Mouse (Mus musculus): Measurements from ENCODE around the gene Cbx4. TPM values are rescaled to one million over a fixed set of nuclear protein-coding genes. Genes with fewer than 3 reads are reported as not detected.

The Cbx4 gene
- polyA plus RNA-seq, 1 experiment from 2014 or later = 9.8 TPM

- H3K4me3 ChIP-seq (replicated peaks) = peak overlapping the region; percentile 57
- peaks cover 69% of the 10 kb centered on the region for H3K27me3 ChIP-seq
- peak overlapping the region; percentile 65 for H3K9ac ChIP-seq (replicated peaks)
- H3K9me3 ChIP-seq = no peaks in the 10 kb centered on the region
- H3K4me1 ChIP-seq (replicated peaks) = peaks cover 52% of the 10 kb centered on the region
- ATAC-seq (ENCODE audit: insufficient number of reproducible peaks, insufficient read depth, low FRiP score, low TSS enrichment, low read depth) = peak; percentile 30; the same call in 1 of the 2 replicates
- WGBS = under 1% methylated on average over 39 of the region's 42 CpGs
- peak overlapping the region; percentile 59; the same call in 1 of the 2 replicates for H3K27ac ChIP-seq
- H3K4me2 ChIP-seq = peak overlapping the region; percentile 95
- no peaks in the 10 kb centered on the region for H3K36me3 ChIP-seq
Observed at GRCm38 (mm10) chr11:119090961-119091597, 5.1 kb upstream of the Cbx4 start.

DNA sequence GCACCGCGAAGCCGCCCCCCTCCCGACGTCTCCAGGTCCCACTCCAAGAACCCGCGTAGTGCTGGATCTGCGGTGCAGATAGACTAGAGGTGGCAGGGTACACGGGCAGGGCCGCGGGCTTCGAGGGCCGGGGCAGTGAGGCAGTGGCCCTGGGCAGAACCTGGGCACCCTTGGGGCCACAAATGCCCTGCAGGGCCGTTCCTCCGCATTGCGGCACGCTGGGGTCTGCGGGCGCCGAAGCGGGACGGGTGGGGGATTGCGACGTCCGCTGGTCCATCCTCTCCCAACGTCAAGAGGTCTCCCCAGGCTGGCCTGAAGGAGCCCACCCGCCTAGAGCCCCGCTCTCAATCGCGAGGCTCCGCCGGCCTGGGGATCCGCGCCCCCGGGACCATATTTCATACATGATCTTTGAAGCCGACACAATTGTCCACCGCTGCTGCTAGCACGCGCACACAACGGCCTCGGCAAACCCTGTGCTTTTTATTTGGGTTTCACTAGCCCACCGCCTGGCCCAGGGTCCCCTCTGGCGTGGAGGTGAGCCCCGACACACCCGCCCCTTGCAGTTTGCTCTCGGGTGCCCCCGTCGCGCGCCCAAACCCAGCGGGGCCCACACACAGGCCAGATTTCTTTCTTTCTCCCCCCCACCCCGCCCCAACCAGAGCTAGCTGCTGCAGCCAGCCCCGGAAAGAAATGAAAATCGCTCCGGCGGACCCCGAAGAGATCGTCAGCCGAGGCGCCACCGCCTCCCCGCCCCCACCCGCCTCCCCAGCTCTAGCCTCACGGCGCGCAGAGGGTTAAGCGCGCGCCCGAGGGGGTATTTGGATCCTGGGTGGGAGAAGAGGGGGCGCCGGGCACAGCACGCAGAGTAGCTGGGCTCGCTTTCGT is 4.3 kb upstream of the Cbx4 start:
- Histone ChIP-seq H3K4me3 (replicated peaks) (peak overlapping the region; percentile 57), H3K27ac (peak overlapping the region; percentile 59; the same call in 1 of the 2 replicates), H3K4me1 (replicated peaks) (peaks cover 52% of the 10 kb centered on the region), H3K9me3 (no peaks in the 10 kb centered on the region), H3K36me3 (no peaks in the 10 kb centered on the region), H3K9ac (replicated peaks) (peak overlapping the region; percentile 65), H3K4me2 (peak overlapping the region; percentile 95), H3K27me3 (peaks cover 64% of the 10 kb centered on the region)
- WGBS = under 1% methylated on average over 67 of the region's 75 CpGs
- no peak for ATAC-seq (ENCODE audit: insufficient number of reproducible peaks, insufficient read depth, low FRiP score, low TSS enrichment, low read depth)

GRCm38 (mm10) chr11:119089235-119090075 is 3.4 kb upstream of the Cbx4 start:
- H3K9ac ChIP-seq (replicated peaks) = peak overlapping the region; percentile 65
- no peak for ATAC-seq (ENCODE audit: insufficient number of reproducible peaks, insufficient read depth, low FRiP score, low TSS enrichment, low read depth)
- H3K9me3 ChIP-seq = no peaks in the 10 kb centered on the region
- peaks cover 57% of the 10 kb centered on the region for H3K27me3 ChIP-seq
- under 1% methylated on average over 41 of the region's 41 CpGs for WGBS
- peak overlapping the region; percentile 95 for H3K4me2 ChIP-seq
- no peaks in the 10 kb centered on the region for H3K36me3 ChIP-seq
- H3K4me1 ChIP-seq (replicated peaks) = peaks cover 58% of the 10 kb centered on the region
- no peak overlapping the region for H3K27ac ChIP-seq
- peak overlapping the region; percentile 57 for H3K4me3 ChIP-seq (replicated peaks)

DNA sequence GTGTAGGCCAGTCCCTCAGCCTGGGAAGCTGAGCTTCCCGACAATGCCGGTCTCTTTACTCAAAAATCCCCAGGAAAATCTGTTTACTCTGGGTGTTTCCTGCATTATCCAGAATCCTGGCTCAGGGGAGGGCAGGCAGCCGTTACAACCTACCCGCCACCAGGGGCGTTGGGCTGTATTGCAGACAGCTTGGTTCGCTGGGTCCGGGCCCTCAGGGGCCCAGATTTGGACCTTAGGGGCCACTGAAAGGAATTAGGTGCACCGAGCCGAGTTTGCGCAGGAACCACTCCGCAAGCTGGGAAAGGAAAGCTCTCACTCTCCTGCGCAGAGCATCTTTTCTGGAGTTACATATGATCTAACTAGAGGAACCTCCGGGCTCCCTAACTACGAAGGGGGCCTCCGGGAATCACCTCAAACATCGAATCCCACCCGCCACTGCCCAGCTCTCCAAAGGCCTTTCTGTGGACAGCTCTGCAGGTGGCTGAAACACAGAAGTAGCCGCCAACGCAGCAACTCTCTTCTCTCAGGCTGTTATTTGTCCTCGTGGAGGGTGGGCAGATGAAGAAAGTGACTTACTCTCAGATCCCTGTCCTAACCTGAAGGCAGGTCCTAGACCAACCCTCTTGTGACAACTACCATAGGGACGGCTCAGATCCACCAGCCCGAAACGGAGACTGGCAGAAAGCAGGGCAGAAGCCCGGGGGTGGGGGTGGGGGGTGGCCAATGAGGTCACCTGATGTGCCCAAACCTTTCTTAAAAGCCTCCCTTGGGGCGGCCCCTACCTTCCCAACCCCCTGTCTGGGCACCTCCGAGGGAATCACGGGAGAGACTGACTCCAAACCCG is 2.6 kb upstream of the Cbx4 start:
- Histone ChIP-seq H3K27me3 (peaks cover 57% of the 10 kb centered on the region), H3K27ac (no peak overlapping the region), H3K36me3 (no peaks in the 10 kb centered on the region), H3K4me2 (peak overlapping the region; percentile 95), H3K4me1 (replicated peaks) (peaks cover 66% of the 10 kb centered on the region), H3K9ac (replicated peaks) (0 out of 2 replicates have a peak overlapping the region, but pooled peaks have one; percentile 23), H3K9me3 (no peaks in the 10 kb centered on the region), H3K4me3 (replicated peaks) (peak overlapping the region; percentile 57; the same call in 1 of the 2 replicates)
- no peak for ATAC-seq (ENCODE audit: insufficient number of reproducible peaks, insufficient read depth, low FRiP score, low TSS enrichment, low read depth)
- WGBS = under 1% methylated on average over 28 of the region's 28 CpGs

- ATAC-seq (ENCODE audit: insufficient number of reproducible peaks, insufficient read depth, low FRiP score, low TSS enrichment, low read depth) = no peak
- Histone ChIP-seq H3K9me3 (no peaks in the 10 kb centered on the region), H3K27ac (no peak overlapping the region), H3K4me1 (replicated peaks) (peaks cover 77% of the 10 kb centered on the region), H3K4me3 (replicated peaks) (0 out of 2 replicates have a peak overlapping the region, but pooled peaks have one; percentile 12), H3K27me3 (peaks cover 68% of the 10 kb centered on the region), H3K9ac (replicated peaks) (no peak overlapping the region), H3K36me3 (no peaks in the 10 kb centered on the region; the same call in 1 of the 2 replicates), H3K4me2 (peak overlapping the region; percentile 21)
- 3% methylated on average over 35 of the region's 35 CpGs for WGBS
Observed at GRCm38 (mm10) chr11:119087301-119088082, 1.5 kb upstream of the Cbx4 start.

DNA sequence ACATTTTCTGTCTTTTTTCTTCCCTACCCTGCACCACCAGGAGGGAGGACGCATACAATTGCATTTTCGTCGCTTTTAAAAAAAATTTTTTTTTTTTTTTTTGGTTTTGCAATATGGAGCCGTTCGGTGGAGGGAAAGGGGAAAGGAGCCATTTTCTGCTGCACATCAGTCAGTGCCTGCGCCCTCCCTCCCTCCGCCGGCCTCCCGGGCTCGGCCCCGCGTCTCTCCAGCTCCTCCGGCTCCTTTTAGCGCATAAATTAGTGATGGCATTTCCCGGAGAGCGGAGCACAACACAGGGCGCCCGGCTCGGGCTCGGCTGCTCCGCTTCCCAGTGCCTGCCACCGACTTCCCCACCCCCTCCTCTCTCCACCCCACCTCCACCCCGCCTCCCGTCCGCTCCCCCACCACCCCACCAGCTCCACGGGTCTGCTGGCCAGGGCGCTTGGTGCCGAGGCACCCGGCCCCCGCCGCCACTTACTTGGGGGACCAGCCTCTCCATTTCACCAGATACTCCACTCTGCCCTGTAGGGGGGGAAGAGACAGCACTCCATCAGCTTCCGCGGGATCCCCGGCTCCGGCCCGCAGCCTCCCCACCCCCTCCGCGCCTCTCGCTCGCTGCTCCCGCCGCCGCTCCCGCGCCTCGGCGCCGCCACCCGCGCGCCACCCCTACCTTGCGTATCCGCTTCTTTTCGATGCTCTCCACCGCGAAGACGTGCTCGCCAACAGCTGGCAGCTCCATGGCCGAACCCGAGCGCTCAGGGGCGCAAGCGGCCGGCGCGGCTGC is 550 bp downstream of the Cbx4 start:
- H3K27ac ChIP-seq = peak overlapping the region; percentile 99
- H3K36me3 ChIP-seq = peaks cover 20% of the 10 kb centered on the region
- H3K4me3 ChIP-seq (replicated peaks) = peak overlapping the region; percentile 92
- H3K27me3 ChIP-seq = peaks cover 81% of the 10 kb centered on the region
- peaks cover 87% of the 10 kb centered on the region for H3K4me1 ChIP-seq (replicated peaks)
- under 1% methylated on average over 59 of the region's 66 CpGs for WGBS
- H3K9me3 ChIP-seq = no peaks in the 10 kb centered on the region
- peak; percentile 27; the same call in 1 of the 2 replicates for ATAC-seq (ENCODE audit: insufficient number of reproducible peaks, insufficient read depth, low FRiP score, low TSS enrichment, low read depth)
- H3K9ac ChIP-seq (replicated peaks) = peak overlapping the region; percentile 89
- peak overlapping the region; percentile 95 for H3K4me2 ChIP-seq

- H3K27ac ChIP-seq = peak overlapping the region; percentile 99
- under 1% methylated on average over 18 of the region's 18 CpGs for WGBS
- peak overlapping the region; percentile 89 for H3K9ac ChIP-seq (replicated peaks)
- H3K27me3 ChIP-seq = peaks cover 78% of the 10 kb centered on the region
- H3K4me2 ChIP-seq = peak overlapping the region; percentile 95
- H3K9me3 ChIP-seq = no peaks in the 10 kb centered on the region
- peaks cover 84% of the 10 kb centered on the region for H3K4me1 ChIP-seq (replicated peaks)
- H3K36me3 ChIP-seq = peaks cover 21% of the 10 kb centered on the region
- ATAC-seq (ENCODE audit: insufficient number of reproducible peaks, insufficient read depth, low FRiP score, low TSS enrichment, low read depth) = no peak
- peak overlapping the region; percentile 92 for H3K4me3 ChIP-seq (replicated peaks)
Observed at GRCm38 (mm10) chr11:119084446-119085278, 1.4 kb downstream of the Cbx4 start.

DNA sequence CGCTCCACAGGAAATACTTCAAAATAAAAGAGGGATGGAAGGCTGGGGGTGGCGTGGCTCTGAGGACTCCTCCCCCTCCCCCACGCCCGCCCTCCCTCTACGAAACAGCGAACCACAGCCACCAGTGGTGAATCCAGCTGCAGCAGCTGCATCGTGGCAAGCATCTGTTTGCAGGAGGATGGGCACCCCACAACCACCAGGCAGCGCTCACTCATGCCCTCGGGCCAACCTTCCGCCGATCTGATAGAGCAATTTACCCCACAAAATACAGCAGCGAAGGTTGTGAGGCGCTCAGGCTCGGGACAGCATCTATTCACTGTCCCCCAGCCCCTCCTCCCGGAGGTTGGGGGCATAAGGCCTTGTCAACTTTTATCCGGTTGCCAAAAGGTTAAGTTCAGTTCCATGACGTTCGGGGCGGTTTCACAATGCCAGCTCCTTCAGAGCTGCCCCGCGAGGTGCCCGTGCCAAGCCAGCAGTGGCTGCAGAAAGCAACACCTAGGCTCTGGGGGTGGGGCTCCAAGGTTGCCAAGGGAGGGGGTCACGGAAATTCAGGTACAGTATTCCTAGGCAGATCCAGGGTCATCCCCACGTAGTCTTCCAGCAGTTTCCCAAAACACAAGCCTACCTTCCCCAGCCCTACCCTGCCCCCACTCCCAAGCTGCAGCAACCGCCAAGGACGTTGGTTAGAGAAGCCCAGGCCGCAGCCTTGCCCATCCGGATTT is 2.1 kb downstream of the Cbx4 start:
- H3K27me3 ChIP-seq = peaks cover 78% of the 10 kb centered on the region
- H3K4me2 ChIP-seq = peak overlapping the region; percentile 95
- H3K4me3 ChIP-seq (replicated peaks) = peak overlapping the region; percentile 92
- ATAC-seq (ENCODE audit: insufficient number of reproducible peaks, insufficient read depth, low FRiP score, low TSS enrichment, low read depth) = no peak
- peaks cover 84% of the 10 kb centered on the region for H3K4me1 ChIP-seq (replicated peaks)
- WGBS = 2% methylated on average over 28 of the region's 28 CpGs
- no peak overlapping the region for H3K27ac ChIP-seq
- H3K36me3 ChIP-seq = peaks cover 21% of the 10 kb centered on the region
- peak overlapping the region; percentile 89 for H3K9ac ChIP-seq (replicated peaks)
- H3K9me3 ChIP-seq = no peaks in the 10 kb centered on the region

Measured in limb, embryonic 12.5 days (tissue).